Mouse (Mus musculus): Measurements from ENCODE around the gene Pde4d.

- TF ChIP-seq GATA1 (IDR thresholded peaks at IDR 0.05; ENCODE audit: low read depth, low read length), result no peak
- no peak for TF ChIP-seq POLR2AphosphoS5 (IDR thresholded peaks at IDR 0.05; ENCODE audit: borderline replicate concordance, low read depth, low read length)
- no peak for TF ChIP-seq ETS1 (IDR thresholded peaks at IDR 0.05; ENCODE audit: low read depth, low read length)
- TF ChIP-seq EP300 (IDR thresholded peaks at IDR 0.05; ENCODE audit: low read depth in 1 of 2, low read length in 2 of 2), result no peak
Measured at GRCm38 (mm10) chr13:108435687-108436086, 14.1 kb upstream of the Pde4d start.

Measured in MEL (cell line).